Mouse (Mus musculus) kidney, postnatal 25 days (tissue): ENCODE measurements at regions not wholly inside any gene's neighbourhood (a gene's known extent, or its start where the extent isn't known, plus 50 kb on each side); places are given as distances from the start of the nearest gene placed in this dataset.

Experiments
- DNase-seq, 2 experiments: peaks; one replicate each; pipeline ENCODE4 v3.0.0; 2021; ENCODE audit warnings: mixed read lengths in 2 of 2

GRCm38 (mm10) chr15:25237665-25238664 is 175.6 kb downstream of the Basp1 start:
- no peak for DNase-seq

DNA sequence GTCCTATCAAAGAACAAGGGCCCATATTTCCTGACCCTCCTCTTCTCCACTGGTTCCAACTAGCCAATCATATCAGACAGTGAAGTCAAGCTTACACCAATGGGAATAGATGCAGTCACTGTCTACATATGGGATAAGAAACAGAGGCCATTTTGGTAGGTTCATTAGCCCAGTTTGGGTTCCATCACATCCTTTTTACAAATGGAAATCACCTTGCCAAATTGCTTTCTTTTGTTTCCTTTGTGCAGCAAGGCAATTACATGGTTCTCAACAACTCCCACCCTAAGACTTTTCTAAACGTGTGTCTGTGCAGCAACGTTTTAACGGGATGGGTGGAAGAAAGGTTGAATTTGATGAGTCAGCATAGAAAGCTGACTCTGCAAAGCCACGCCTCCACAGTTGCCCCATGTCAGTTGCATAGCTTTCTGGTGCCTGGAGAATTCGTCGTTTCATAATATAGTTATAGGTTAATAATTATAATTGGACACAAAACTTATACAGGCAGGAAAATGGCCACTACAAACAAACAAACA is 177.3 kb downstream of the Basp1 start:
- DNase-seq, result no peak

GRCm38 (mm10) chr15:25234064-25234700 is 179.4 kb downstream of the Basp1 start:
- DNase-seq, result no peak

DNA sequence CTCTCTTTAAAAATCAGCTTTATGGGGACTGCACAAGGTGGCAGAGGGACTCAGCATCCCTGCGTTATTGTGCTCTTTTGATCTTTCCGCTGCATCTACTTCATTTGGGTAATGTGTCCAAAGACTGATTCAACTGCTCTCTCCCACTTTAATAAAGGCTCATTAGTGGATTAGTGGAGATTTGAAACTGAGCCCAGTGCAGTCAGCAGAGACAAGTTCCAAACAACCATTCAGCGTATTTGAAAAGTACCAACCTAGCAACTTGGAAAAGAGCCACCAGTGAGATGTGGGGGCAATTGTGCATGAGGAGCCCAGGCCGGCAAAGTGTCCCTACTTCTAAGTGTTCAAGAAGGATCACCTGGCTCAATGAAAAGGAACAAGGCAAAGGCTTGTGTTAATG is 183.4 kb downstream of the Basp1 start:
- DNase-seq, result no peak

- DNase-seq, result no peak
Observed at GRCm38 (mm10) chr15:25229807-25230206, 183.8 kb downstream of the Basp1 start.

DNA sequence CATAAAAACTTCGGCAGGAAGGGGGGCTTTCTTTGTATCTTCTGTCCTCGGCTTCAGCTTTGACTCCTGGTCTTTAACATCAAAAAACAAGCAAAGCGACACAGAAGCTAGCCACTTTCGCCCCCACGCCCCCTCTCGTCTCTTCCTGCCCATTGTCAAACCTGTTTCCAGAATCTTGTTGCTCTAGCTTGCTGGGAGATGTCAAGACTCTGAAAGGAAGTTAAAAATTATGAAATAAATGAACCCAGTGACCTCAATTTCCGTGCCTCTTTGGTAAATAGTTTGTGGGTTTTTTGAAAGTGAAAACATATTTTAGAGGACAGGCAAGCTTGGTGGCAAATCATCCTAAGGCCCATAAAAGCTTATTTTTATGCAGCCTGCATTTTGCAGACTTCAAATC is 186.1 kb downstream of the Basp1 start:
- DNase-seq, result no peak

GRCm38 (mm10) chr15:25225936-25226335 is 187.6 kb downstream of the Basp1 start:
- DNase-seq, result no peak

- DNase-seq, result no peak
Observed at GRCm38 (mm10) chr15:25225431-25225830, 188.1 kb downstream of the Basp1 start.

DNA sequence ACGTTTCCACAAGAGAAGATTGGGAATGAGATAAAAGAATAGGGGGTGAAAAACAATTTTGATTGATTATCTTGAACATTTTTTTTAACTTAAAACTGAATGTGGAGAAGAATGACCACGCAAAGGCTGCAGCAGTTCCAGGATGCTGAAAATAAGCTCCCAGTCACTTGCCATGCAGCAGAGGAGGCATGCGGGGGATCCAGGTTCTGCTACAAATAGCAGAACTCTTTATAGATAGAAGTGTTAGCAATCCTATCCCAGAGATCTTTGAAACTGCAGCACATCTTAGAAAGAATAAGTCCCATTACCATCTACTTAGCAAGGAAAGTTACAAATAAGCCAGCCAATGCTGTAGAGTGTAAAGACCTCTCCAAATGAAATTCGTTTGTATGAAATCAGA is 191.8 kb downstream of the Basp1 start:
- no peak for DNase-seq

DNA sequence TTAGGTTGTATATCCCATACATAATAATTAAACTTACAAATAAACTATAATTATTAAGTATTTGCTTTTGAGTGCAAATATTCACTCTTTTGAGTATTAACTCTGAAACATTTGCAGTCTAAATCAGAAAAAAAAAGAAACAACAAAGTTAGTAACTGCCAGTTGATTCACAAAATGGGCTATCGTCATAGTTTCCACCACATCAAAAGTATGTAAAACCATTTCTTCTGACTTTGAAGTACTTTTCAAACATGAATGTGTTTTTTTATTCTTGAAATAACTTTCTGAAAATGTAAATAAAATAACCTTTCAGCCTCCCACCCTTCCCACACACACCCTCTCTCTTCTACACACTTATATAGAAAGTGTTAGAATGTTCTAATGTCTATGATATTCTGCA is 197.2 kb downstream of the Basp1 start:
- no peak for DNase-seq

GRCm38 (mm10) chr15:25202097-25202496 is 211.5 kb downstream of the Basp1 start:
- no peak for DNase-seq

GRCm38 (mm10) chr15:25200249-25200648 is 213.3 kb downstream of the Basp1 start:
- peak in 1 of 2 experiments; percentile 26 for DNase-seq

- DNase-seq, result no peak
Observed at GRCm38 (mm10) chr15:25187881-25188326, 225.7 kb downstream of the Basp1 start.

- no peak for DNase-seq
Observed at GRCm38 (mm10) chr15:25172755-25173154, 240.8 kb downstream of the Basp1 start.

- DNase-seq, result no peak
Observed at GRCm38 (mm10) chr15:25146371-25146770, 267.2 kb downstream of the Basp1 start.

- peak in 1 of 2 experiments; percentile 5 for DNase-seq
Observed at GRCm38 (mm10) chr15:25144228-25144627, 269.3 kb downstream of the Basp1 start.

- no peak for DNase-seq
Observed at GRCm38 (mm10) chr15:25140389-25141181, 273.0 kb downstream of the Basp1 start.

DNA sequence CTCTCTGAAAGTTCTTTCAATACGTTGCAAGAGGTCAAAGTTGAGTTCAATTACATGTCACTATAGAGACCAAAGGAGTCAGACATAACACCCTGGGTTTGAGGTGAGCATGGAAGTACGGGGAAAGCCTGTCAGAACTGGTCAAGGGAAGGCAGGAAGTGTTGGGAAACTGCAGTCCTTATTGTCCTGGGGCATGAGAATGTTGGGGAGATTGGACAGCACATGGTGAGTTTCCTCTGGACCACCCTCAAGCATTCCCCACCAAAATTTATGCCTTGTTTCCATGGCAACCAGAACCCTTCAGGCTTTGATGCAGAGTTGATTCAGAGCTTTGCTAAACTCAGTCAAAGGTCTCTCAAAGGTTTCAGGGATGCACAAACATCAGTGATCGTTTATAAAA is 276.5 kb downstream of the Basp1 start:
- no peak for DNase-seq

- DNase-seq, result no peak
Observed at GRCm38 (mm10) chr15:25135471-25136262, 277.9 kb downstream of the Basp1 start.

DNA sequence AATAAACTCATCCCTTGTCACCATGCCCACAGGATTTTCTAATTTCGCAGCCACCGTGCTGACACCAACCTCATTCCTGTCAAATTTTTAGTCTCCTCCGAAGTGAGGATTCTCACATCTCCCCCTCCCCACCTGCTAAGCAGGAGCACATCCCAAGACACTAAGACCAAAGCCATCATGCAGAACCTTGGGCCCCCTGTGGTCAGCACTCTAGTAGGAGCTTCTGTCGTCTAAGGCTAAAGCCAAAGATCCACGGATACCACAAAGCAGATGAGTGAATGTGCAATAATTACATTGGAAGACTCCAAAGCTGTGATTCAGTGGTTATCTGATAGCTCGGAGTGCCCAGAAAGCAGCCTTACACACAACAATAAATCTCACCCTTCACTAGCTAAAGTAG is 283.5 kb downstream of the Basp1 start:
- no peak for DNase-seq

GRCm38 (mm10) chr15:25129572-25129971 is 284.0 kb downstream of the Basp1 start:
- no peak for DNase-seq

- DNase-seq, result no peak
Observed at GRCm38 (mm10) chr15:25120441-25120840, 293.1 kb downstream of the Basp1 start.
